Mouse (Mus musculus) forebrain, embryonic 13.5 days (tissue): ENCODE data around the gene Evx2. TPM values are rescaled to one million over a fixed set of nuclear protein-coding genes. Genes with fewer than 3 reads are reported as not detected.

Source experiments
- ATAC-seq: fragments of 200-750 bp; cut with Nextera tagmentation; 2 replicates; pipeline ENCODE4 v1.8.0; 2017
- H3K27ac ChIP-seq: fragments of 300-500 bp; sonication (generic); 2 replicates; pipeline ENCODE4 v1.5.1; 2015; ENCODE audit warnings: inconsistent platforms, mild to moderate bottlenecking, moderate library complexity
- H3K27me3 ChIP-seq: fragments of 300-500 bp; sonication (generic); 2 replicates; pipeline ENCODE4 v1.6.1; 2015; ENCODE audit warnings: mild to moderate bottlenecking, inconsistent platforms
- H3K36me3 ChIP-seq: fragments of 300-500 bp; sonication (generic); 2 replicates; pipeline ENCODE4 v1.6.1; 2015; ENCODE audit warnings: mild to moderate bottlenecking, inconsistent platforms; ENCODE audit not compliant: poor library complexity, severe bottlenecking
- H3K4me1 ChIP-seq: fragments of 300-500 bp; sonication (generic); 2 replicates; pipeline ENCODE4 v1.6.1; 2015; ENCODE audit warnings: inconsistent platforms
- H3K4me2 ChIP-seq: fragments of 300-500 bp; sonication (generic); 2 replicates; pipeline ENCODE4 v1.6.1; 2015; ENCODE audit warnings: inconsistent platforms, mild to moderate bottlenecking, moderate library complexity
- H3K4me3 ChIP-seq: fragments of 300-500 bp; sonication (generic); 2 replicates; pipeline ENCODE4 v1.5.1; 2015; ENCODE audit warnings: mild to moderate bottlenecking, inconsistent platforms
- H3K9ac ChIP-seq: fragments of 300-500 bp; sonication (generic); 2 replicates; pipeline ENCODE4 v1.6.1; 2015; ENCODE audit warnings: mild to moderate bottlenecking, inconsistent platforms
- H3K9me3 ChIP-seq: fragments of 300-500 bp; sonication (generic); replicated peaks from 2 replicates; pipeline ENCODE4 v1.6.1; 2016; ENCODE audit warnings: inconsistent platforms
- WGBS: fragments of 180-500 bp; shearing (Covaris S2); methylation state at CpG from one replicate; pipeline ENCODE4 v1.1.7; 2015; 5-methylcytosine and 5-hydroxymethylcytosine counted together
- polyA plus RNA-seq: library from polyadenylated mRNA; unstranded; fragments of >200 nt; fragmentation: Nextera tagmentation; extraction: Ambion mirVana; gene quantifications from 2 replicates; pipeline ENCODE4 v1.2.1, GENCODE M21; 2015

Evx2 gene
- polyA plus RNA-seq, 1 experiment from 2014 or later, result not detected

DNA sequence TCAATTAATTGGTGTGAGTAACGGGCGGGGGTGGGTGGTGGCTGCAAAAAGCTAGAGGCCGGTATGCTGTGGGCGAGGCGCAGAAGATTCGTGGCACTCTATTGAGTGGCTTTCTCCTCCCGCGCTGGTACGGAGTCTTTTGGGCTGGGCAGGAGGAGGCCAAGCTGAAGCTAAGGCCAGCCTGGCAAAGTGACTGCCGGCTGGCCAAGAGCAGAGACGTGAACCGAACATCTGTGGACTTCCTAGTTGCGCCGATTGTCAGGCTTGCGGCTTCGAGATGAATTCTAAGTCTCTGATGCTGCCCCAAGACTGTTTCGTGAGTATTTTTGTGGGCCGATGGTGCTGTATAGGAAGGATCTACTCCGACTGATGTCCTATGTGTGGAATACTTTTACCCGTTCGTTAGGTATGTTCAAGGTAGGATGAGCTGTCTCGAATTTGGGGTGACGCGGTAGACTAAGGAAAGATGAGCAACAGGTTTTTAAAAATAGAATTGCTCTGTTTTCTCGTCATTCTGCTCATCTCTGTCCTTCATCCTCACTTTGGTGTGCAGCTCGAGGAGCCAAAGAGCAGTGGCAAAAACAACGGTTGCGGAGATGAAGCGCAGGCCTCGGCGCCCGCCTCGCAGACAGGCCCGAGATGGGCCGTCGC, 8.0 kb upstream of the Evx2 start:
- no peaks in the 10 kb centered on the region for H3K9me3 ChIP-seq
- no peak overlapping the region for H3K9ac ChIP-seq
- H3K4me1 ChIP-seq, result peaks cover 8% of the 10 kb centered on the region
- H3K27ac ChIP-seq, result no peak overlapping the region
- H3K4me2 ChIP-seq, result no peak overlapping the region
- H3K27me3 ChIP-seq, result peaks cover 97% of the 10 kb centered on the region
- no peak for ATAC-seq
- no peaks in the 10 kb centered on the region for H3K36me3 ChIP-seq
- under 1% methylated on average over 35 of the region's 36 CpGs for WGBS
- peak overlapping the region; percentile 39 for H3K4me3 ChIP-seq

DNA sequence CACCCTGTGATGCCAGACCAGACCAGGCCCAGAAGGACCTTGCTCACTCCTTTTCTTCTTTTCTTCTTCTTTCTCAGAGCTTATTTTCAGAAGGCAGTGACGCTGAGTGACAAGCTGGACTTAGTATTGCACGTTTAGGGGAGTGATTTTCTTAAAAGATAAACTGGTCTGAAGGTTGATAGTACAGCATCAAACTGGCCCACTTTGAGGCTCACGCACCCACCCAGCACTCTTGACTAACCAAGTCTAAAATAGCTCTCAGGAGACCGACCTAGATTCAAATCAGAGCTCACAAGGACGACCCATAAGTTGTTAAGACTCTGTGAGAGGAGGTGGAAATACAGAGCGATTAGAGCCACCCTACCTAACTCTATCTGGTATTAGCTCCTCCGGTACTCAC, 7.1 kb upstream of the Evx2 start:
- Histone ChIP-seq H3K4me3 (no peak overlapping the region), H3K9ac (no peak overlapping the region), H3K4me2 (no peak overlapping the region), H3K9me3 (no peaks in the 10 kb centered on the region), H3K4me1 (peaks cover 12% of the 10 kb centered on the region), H3K27ac (no peak overlapping the region), H3K27me3 (peaks cover 97% of the 10 kb centered on the region), H3K36me3 (no peaks in the 10 kb centered on the region)
- ATAC-seq, result no peak
- WGBS, result under 1% methylated on average over 7 of the region's 7 CpGs

GRCm38 (mm10) chr2:74663291-74663925, 4.1 kb upstream of the Evx2 start:
- Histone ChIP-seq H3K4me3 (no peak overlapping the region), H3K4me1 (peaks cover 11% of the 10 kb centered on the region), H3K27me3 (peaks cover 98% of the 10 kb centered on the region), H3K36me3 (no peaks in the 10 kb centered on the region), H3K27ac (no peak overlapping the region), H3K9me3 (no peaks in the 10 kb centered on the region), H3K4me2 (no peak overlapping the region), H3K9ac (no peak overlapping the region)
- 0 out of 2 replicates have a peak, but pooled peaks have one; percentile 66 for ATAC-seq
- WGBS, result 6% methylated on average over 18 of the region's 18 CpGs

DNA sequence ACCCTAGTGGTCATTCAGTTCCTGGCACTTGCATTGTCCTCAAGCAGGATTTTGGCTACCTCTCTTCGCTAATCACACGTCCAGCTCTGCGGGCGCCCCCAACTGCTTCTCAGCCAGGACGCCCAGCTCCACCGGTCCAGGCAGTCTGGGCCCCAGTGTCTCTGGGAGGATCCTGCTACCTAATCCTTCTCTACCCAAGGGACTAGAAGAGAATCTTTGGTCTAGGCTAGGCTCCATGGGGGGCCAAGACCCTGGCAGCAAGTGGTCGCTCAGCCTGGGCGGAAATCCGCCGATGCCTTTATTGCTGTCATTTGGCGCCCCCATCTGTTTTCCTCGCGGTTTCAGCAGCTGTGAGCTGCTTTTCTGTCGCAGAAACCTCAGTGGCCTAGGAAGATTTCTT, 2.3 kb upstream of the Evx2 start:
- Histone ChIP-seq H3K4me1 (peaks cover 12% of the 10 kb centered on the region), H3K36me3 (no peaks in the 10 kb centered on the region), H3K9me3 (no peaks in the 10 kb centered on the region), H3K4me3 (peak overlapping the region; percentile 14; the same call in 1 of the 2 replicates), H3K27me3 (peaks cover 98% of the 10 kb centered on the region), H3K9ac (no peak overlapping the region), H3K4me2 (peak overlapping the region; percentile 36), H3K27ac (no peak overlapping the region)
- WGBS, result under 1% methylated on average over 14 of the region's 14 CpGs
- ATAC-seq, result no peak; the same call in 1 of the 2 replicates

GRCm38 (mm10) chr2:74660421-74661375, 1.3 kb upstream of the Evx2 start:
- H3K27me3 ChIP-seq, result peaks cover 98% of the 10 kb centered on the region
- no peaks in the 10 kb centered on the region for H3K9me3 ChIP-seq
- no peaks in the 10 kb centered on the region for H3K36me3 ChIP-seq
- ATAC-seq, result no peak
- H3K4me1 ChIP-seq, result peaks cover 16% of the 10 kb centered on the region
- H3K9ac ChIP-seq, result no peak overlapping the region
- no peak overlapping the region for H3K27ac ChIP-seq
- H3K4me3 ChIP-seq, result no peak overlapping the region
- WGBS, result 3% methylated on average over 30 of the region's 30 CpGs
- H3K4me2 ChIP-seq, result no peak overlapping the region

DNA sequence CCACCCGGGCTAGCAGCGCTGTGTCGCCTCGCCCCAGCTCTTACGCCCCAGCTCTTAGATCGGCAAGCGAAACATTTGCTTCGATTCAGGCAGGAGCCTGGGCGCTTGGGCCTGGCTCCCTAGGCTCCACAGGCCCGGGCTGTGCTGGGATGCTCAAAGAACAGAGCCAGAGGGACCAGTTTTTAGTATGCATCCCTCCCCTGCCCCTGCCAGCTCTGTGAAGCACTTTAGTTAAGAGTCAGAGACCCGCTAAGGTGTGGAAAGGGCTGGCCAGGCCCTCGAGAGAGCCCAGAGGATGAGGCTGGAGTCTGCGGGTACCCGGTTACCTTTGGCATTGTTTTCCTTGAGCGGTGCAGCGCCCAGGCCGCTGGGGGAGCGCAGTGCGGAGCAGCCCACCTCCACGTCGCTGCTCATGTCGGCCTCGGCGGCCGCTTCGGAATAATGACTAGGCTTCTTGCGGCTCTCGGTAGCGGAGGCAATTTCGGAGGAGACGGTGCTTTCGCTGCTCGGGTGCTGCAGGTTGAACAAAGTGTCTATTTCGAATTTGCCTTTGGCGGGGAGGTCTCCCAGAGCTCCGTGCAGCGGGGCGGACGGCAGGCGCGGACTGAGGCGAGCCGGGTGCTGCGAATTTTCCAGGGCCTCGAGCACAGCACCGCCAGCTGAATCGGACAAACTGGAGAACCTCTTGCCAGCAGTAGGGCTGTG, 538 bp downstream of the Evx2 start:
- WGBS, result under 1% methylated on average over 47 of the region's 47 CpGs
- Histone ChIP-seq H3K4me3 (0 out of 2 replicates have a peak overlapping the region, but pooled peaks have one; percentile 2), H3K9ac (no peak overlapping the region), H3K4me2 (no peak overlapping the region), H3K4me1 (peaks cover 20% of the 10 kb centered on the region), H3K36me3 (no peaks in the 10 kb centered on the region), H3K27ac (no peak overlapping the region), H3K9me3 (no peaks in the 10 kb centered on the region), H3K27me3 (peaks cover 98% of the 10 kb centered on the region)
- no peak for ATAC-seq

GRCm38 (mm10) chr2:74658024-74658666, 1.2 kb downstream of the Evx2 start:
- peak overlapping the region; percentile 30 for H3K4me2 ChIP-seq
- no peaks in the 10 kb centered on the region for H3K9me3 ChIP-seq
- no peak overlapping the region for H3K9ac ChIP-seq
- H3K27ac ChIP-seq, result no peak overlapping the region
- H3K4me1 ChIP-seq, result peaks cover 20% of the 10 kb centered on the region
- peaks cover 94% of the 10 kb centered on the region for H3K27me3 ChIP-seq
- ATAC-seq, result no peak
- peak overlapping the region; percentile 8; the same call in 1 of the 2 replicates for H3K4me3 ChIP-seq
- under 1% methylated on average over 15 of the region's 15 CpGs for WGBS
- no peaks in the 10 kb centered on the region for H3K36me3 ChIP-seq

GRCm38 (mm10) chr2:74657251-74658023, 1.9 kb downstream of the Evx2 start:
- H3K9ac ChIP-seq, result no peak overlapping the region
- H3K27ac ChIP-seq, result no peak overlapping the region
- no peak for ATAC-seq
- H3K4me1 ChIP-seq, result peaks cover 20% of the 10 kb centered on the region
- H3K27me3 ChIP-seq, result peaks cover 89% of the 10 kb centered on the region
- 2% methylated on average over 62 of the region's 62 CpGs for WGBS
- no peaks in the 10 kb centered on the region for H3K9me3 ChIP-seq
- peak overlapping the region; percentile 30 for H3K4me2 ChIP-seq
- no peaks in the 10 kb centered on the region for H3K36me3 ChIP-seq
- H3K4me3 ChIP-seq, result peak overlapping the region; percentile 8; the same call in 1 of the 2 replicates

GRCm38 (mm10) chr2:74656632-74657021, 2.7 kb downstream of the Evx2 start:
- Histone ChIP-seq H3K27me3 (peaks cover 89% of the 10 kb centered on the region), H3K36me3 (no peaks in the 10 kb centered on the region), H3K9me3 (no peaks in the 10 kb centered on the region), H3K27ac (no peak overlapping the region), H3K4me3 (no peak overlapping the region; the same call in 1 of the 2 replicates), H3K4me1 (peaks cover 19% of the 10 kb centered on the region), H3K9ac (no peak overlapping the region), H3K4me2 (no peak overlapping the region)
- ATAC-seq, result no peak
- WGBS, result 5% methylated on average over 4 of the region's 4 CpGs

GRCm38 (mm10) chr2:74655821-74656631, 3.3 kb downstream of the Evx2 start:
- Histone ChIP-seq H3K27me3 (peaks cover 88% of the 10 kb centered on the region), H3K4me2 (peak overlapping the region; percentile 55), H3K36me3 (no peaks in the 10 kb centered on the region), H3K4me1 (peaks cover 15% of the 10 kb centered on the region), H3K9me3 (no peaks in the 10 kb centered on the region), H3K27ac (no peak overlapping the region), H3K9ac (peak overlapping the region; percentile 30; the same call in 1 of the 2 replicates), H3K4me3 (peak overlapping the region; percentile 35)
- WGBS, result under 1% methylated on average over 63 of the region's 69 CpGs
- 0 out of 2 replicates have a peak, but pooled peaks have one; percentile 50 for ATAC-seq
